Mouse (Mus musculus) lung, postnatal 14 days (tissue): Measurements from ENCODE around the gene Tbl3.
A peak's percentile ranks its signal among the peaks of the same experiment; 100 is the strongest.

Source experiments
- DNase-seq: peaks from one replicate; pipeline ENCODE4 v3.0.0; 2021

The Tbl3 gene

DNA sequence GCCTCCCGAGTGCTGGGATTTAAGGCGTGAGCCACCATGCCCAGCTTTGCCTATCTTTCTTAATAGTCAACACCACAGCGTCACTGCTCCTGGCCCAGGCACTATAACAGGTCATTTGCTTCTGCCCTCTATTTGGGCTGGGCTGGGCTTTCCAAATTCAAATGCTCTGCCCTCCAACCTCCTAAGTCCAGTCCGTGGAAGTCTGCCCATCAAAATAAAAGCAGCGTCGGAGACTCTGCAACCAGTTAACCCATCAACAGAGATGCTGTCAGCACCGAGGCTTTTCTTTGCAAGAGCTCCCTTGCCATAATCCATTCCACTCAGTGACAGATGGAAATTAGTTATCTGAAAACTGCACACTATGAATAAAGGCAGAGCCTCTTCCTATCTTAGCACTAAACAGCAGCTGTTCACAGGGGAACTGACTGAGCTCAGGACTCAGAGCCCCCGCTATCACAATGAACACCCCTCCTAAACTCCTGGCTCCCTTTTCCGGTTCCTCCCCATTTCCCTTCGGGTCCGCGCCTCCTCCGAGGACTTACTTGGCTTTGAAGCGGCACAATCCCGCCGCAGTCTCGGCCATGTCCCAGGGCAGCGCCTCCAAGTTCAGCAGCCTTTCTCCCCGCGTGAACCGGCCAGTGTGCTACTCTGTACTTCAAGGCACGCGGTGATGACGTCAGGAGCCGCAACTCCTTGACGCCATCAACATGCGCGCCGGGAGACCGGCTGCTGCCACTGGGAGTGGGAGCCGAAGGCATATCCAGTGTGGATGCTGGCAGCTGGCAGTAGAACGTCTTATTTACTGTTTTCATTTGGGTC lies at the start of gene Tbl3:
Gene Tbl3 (minus strand): TSS at position 679 of the 819 bp plus-strand sequence.
- DNase-seq, result peak; percentile 95

DNA sequence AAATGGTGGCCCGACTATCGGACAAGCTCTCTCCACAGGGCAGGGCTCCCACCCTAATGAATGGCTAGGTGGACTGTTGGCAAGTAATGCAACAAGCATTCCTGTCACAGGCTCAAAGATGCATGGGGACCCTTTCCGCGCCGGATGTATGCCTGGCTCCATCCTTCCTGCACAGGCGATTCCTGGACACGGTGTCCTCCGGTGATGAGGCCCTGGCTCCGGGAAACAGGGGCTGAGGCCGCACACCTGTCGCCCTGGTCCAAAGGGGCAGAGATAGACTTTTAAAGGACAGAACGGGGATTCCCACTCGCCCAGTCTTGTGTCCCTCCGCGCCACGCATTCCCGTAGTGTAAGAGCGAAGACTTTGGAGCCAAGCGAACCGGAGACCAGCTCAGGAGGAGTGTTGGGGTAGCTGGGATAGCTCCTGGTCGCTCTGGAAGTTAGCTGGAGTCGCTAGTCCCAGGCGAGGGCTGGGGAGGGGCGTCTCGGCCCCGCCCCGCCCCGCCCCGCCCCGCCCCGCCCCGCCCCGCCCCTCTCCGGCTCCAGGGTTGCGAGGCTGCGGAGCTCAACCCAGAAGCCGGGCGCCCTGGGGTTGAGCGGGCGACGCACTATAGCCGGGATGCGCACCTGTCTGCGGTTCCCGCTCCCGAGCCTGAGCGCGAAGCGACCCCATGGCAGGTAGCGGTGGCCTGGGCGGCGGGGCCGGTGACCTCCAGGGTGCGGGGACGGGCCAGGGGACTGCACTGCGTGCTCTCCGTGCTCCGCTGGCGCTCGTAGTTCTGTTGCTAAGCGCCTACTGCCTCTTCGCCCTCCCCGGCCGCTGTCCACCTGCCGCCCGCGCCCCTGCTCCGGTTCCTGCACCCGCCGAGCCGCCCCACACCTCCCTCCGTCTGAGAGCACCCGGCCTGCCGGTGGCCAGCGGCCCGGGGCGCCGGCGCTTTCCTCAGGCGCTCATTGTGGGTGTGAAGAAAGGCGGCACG lies 45.2 kb upstream of the Tbl3 start, which contains the start of gene Hs3st6:
Gene Hs3st6 (plus strand): TSS at position 574 of the 980 bp plus-strand sequence.
- DNase-seq, result peak; percentile 19

DNA sequence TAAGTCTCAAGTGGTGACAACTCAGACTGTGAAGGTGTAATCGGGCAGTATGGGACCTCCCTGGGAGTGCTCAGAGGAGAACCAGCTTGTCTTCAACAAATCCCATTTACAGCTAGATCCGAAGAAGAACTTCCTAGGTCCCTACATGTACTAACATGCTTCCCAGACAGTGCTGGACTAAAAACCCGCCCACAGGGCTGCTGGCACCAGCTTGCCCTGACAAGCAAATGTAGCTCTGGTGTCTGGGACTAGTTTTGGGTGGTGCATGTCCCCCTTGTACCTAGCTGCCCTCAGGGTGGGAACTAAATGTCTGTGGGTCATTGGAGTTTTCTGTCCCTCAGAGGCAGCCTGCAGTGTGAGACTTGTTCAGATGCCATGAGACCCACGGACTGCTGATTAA lies 44.1 kb upstream of the Tbl3 start:
- no peak for DNase-seq

DNA sequence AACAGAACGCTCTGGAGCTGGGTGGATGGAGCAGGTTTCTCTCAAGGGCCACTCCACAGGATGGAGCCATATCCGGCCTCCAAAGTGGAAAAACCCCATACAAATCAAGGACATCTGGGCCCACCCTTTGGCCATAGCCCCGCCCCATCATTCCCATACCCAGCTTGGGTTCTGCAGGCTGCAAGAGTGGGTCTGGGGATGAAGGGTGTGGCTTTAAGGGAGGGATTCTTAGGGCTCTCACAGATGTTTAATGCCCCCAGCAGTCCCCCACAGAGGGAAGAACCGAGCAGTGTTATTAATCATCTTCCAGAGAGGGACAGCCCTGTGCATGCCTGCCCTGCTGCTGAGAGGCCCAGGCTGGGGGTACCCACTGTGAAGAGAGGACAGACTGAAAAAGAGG lies 39.5 kb upstream of the Tbl3 start:
- DNase-seq, result no peak

DNA sequence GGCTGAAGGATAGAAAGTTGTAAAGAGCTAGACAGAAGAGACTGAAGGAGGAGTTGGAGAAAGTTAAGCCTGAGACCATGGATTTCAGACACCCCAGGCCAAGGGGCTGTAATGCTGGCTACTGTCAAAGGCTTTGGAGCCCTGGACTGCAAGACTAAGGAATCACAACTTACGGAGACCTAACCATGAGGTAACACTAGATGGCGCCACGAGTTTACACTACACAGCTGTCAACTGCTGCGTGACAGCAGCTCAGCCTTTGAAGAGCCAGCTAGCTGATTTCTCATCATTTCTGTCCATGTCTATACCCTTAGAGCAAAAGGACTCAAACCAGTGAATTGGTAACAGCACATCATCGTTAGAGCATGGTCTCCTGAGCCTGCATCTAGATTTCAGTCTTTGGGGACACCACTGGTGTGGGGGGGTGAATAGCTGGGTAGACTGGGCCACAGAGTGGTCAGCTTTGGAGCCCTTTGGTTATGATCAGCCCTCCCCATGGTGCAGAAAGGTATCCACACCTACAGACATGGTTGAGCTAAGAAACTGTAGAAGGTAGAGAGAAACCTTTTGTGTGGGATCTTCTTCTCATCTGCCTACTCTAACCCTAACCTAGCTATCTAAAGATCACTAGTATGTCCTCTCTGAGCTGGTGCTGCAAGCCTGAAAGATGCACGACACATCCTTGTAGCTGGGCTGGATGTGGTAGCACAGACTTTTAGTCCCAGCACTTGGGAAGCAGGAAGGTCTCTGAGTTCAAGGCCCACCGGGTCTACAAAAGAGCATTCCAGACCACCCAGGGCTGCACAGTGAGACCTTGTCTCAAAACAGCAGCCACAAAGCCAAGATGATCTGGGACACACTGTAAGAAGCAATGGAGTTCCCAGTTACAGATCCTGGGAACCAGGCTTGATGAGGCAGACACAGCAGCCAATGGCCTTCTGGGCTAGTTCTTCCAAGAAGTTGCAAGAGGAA lies 38.4 kb upstream of the Tbl3 start:
- DNase-seq, result peak; percentile 90

DNA sequence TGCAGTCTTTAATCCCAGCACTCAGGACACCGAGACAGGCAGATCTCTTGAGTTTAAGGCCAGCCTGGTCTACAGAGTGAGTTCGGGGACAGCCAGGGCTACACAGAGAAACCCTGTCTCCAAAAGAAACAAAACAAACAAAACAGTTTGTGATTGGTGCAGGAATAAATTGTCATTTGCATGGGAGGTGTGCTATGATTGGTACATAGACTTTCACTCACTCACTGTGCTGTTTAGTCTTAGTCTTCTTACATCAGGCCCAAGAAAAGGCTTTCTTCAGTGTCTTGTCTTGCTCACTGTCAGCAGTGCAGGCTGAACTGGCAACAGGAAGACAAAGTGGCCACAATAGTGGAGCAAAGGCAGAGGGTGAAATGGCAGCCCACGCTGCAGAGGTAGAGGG lies 36.9 kb upstream of the Tbl3 start:
- no peak for DNase-seq

DNA sequence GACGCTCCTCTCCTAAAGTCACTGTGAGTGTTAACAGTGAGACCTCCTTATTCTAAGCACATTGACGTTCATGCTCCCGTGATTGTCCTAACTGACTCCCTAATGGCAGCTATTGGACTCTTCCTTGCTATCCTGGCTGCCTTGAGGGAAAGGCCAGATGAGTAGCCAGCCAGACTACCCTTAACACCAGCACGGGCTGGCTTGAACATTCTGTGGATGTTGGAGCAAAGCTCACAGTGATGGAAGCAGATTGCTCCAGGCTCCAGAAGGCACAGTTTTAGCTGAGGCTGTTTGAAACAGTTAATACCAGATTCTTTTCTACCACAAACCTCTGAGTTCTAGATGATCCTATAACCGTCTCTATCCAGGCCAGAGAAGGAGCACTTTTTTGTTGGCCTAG lies 36.4 kb upstream of the Tbl3 start:
- no peak for DNase-seq

DNA sequence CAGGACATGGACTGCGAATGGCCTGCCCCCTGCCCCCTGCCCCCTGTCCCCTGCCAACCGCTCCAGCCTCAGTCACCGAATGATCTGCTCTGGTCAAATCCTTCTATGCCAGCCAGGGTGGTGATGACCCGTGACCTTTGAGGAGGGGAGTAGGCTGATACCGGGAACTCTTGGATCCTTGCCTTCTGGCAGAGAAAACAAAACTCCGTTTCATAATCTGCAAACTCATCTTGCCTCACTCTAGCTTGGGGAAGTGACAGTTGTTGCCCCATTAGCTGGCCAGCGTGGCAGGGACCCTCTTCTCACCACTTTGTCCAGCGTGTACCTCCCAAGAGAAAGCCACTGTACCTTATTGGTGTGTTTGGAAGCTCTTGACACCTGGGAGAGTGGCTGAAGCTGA lies 34.8 kb upstream of the Tbl3 start:
- DNase-seq, result no peak

DNA sequence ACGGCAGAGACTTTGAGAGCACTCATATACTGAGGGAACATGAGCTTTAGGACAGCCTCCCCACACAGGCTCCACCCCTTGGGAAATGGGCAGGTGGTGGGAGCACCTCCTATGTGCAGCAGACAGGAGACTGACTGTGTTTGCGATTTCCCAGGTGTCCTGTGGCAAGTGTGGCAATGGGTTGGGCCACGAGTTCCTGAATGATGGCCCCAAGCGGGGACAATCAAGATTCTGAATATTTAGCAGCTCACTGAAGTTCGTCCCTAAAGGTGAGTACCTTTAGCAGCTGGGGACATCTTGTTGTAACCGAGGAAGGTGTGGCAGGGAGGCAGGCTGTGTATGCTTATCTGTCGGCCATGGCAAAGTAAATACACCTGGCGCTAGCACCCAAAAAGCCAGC lies 32.5 kb upstream of the Tbl3 start:
- DNase-seq, result no peak

DNA sequence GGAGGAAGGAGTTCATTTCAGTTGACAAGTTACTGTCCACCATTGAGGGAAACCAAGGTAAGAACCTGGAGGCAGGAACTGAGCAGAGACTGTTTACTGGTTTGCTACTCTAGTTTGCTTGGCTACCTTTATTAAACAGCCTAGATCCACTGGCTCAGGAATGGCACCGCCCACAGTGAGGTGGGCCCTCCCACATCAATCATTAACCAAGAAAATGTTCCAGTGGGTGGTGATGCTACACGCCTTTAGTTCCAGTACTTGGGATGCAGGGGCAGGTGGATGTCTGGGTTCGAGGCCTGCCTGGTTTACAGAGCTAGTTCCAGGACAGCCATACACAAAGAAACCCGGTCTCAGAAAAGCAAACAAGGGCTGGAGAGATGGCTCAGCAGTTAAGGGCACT lies 30.8 kb upstream of the Tbl3 start:
- DNase-seq, result no peak

DNA sequence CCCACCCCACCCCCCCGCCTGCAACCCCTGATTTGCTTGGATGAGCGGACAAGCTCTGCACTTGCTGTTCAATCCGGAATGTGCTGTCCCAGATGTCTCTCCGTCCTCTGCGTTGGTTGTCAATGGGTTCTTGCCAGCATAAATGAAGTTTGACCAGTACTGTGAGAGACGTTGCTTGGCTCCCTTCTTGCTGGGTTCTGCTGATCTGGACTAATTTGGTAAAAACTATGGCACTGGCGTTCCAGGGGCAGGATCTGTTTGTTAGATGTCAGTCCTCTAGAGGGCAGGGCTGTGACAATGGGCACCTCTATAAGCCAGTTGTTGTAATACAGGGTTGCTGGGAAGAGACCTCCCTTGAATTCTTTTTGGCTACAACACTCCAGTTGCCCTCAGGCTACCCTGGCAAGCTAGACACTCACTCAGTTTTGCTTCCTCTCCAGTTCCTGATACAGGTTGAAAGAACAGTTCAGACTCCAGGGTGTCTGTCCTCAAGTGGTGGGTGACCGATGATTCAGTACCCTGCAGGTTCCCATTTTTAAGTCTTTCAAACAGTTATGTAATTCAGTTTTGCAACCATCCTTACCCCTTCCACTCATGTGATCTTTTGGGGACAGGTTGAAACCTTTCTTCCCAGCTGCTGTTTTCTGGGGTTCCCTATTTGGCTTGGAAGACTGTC lies 29.8 kb upstream of the Tbl3 start:
- DNase-seq, result no peak

DNA sequence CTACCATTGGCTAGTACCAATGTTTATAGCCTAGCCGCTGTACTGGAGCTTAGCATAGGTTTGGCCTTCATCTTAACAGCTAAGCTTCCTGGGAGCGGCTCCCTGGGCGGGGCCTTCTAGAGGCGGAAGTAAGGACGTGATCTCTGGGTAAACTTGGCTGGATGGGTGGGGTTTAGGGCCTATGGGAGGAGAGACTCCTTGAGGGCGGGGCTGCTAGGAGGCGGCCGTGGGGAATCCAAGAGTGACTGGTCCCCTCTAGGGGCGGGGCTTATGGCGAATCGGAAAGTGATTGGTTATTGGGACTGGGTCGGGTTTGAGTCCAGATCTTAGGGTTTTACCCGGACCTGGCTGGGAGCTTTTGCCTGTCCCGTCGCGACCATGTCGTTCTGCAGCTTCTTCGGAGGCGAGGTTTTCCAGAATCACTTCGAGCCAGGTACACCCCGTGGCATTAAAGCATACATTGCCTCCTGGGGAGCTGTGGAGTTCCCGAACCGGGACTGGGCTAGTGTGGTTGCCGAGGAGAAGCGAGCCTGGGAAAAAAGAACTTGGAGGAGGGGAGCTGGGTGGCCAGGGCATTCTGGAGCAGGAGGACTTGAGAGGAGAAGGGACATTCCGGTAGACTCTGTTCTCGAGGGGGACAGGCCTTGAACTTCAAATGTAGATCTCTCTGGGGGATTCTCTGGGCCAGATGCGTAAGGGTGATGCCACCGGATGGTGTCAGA lies 29.0 kb upstream of the Tbl3 start, which contains the start of gene Msrb1:
Gene Msrb1 (plus strand): TSS at position 313 of the 722 bp plus-strand sequence.
- peak; percentile 96 for DNase-seq

DNA sequence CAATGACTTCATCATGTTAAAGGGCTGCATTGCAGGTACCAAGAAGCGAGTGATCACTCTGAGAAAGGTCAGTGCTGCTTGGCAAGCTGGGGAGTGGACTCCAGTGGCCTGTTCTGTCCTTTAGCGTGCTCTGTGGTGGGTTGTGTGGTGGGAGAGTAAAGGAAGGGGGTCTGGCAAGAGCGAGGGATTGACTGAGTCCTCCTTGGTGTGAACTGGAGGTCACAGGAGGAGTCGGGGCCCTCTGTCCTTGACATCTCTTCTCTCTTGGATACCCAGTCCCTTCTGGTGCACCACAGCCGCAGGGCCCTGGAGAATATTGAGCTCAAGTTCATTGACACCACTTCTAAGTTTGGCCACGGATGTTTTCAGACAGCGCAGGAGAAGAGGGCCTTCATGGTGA lies 28.0 kb upstream of the Tbl3 start:
- DNase-seq, result no peak

DNA sequence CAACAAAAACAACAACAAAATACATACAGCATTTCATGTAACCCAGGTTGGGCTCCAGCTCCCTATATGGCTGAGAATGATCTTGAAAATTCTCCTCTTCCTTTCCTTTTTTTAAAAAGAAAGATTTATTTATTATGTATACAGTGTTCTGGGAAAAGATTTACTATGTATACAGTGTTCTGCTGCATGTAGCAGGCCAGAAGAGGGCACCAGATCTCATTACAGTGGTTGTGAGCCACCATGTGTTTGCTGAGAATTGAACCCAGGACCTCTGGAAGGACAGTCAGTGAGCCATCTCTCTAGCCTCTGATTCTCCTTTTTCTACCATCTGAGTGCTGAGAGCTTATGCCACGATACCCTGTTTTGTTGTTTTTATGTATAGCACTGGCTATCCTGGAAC lies 27.1 kb upstream of the Tbl3 start:
- DNase-seq, result no peak

DNA sequence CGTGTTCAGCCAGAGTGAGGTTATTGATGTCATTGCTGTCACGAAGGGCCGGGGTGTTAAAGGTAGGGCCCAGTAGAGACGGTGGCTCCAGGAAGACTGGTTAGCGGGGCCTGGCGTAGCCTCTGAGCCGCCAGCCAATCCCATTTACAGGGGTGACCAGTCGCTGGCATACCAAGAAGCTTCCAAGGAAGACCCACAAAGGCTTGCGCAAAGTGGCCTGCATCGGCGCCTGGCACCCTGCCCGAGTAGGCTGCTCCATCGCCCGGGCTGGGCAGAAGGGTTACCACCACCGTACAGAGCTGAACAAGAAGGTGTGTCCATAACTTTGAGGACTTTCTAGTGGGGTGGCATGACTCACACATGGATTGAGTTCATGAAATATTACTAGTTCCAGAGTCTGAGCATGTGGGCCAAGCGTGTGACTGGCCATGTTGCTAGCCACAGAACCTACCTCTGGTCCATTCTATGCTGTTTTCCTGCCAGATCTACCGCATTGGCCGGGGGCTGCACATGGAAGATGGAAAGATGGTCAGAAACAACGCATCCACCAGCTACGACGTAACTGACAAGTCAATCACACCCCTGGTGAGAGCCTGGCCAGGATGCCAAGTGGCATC lies 26.1 kb upstream of the Tbl3 start:
- no peak for DNase-seq

DNA sequence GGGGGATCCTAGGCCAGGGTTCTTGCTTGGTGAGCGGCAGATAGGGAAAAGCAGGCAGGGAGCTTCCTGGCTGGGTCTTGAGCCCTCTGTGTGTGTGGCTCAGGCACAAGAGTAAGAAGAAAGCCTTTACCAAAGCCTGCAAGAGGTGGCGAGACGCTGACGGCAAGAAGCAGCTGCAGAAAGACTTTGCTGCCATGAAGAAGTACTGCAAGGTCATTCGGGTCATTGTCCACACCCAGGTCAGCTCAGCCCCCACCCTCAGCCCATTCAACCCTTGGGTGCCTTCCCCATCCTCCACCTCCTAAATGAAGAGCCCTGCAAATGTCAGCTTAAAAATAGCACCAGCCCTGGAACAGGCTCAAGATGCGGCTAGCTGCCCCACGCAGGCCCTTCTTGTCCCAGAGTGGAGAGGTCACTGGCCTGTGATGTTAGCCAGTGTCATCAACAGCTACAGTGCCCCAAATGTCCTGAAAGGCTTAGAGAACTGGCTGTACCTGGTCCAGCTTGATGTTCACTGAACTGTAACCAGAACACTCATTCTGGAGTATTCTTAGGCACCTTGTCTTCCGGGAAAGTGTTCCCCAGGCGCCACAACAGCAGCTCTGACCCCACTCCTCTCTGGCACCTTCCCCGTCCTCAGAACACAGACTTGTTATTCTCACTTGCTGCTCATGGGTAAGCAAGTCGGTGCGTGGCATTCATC lies 24.9 kb upstream of the Tbl3 start:
- DNase-seq, result no peak

DNA sequence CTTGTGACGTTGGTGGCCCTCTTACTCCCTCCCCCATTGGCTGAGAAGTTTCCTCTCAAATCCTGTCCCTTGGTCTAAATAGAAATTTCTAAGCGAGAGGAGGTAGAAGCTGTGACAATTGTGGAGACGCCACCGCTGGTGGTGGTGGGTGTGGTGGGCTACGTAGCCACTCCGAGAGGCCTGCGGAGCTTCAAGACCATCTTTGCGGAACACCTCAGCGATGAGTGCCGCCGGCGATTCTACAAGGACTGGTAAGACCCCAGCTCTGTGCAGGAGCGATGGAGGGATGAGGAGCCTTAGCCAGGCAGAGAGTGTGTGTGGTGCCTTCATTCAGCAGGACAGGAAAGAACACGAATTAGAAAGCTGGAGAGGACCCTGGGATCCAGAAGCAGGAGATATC lies 23.3 kb upstream of the Tbl3 start:
- DNase-seq, result no peak

DNA sequence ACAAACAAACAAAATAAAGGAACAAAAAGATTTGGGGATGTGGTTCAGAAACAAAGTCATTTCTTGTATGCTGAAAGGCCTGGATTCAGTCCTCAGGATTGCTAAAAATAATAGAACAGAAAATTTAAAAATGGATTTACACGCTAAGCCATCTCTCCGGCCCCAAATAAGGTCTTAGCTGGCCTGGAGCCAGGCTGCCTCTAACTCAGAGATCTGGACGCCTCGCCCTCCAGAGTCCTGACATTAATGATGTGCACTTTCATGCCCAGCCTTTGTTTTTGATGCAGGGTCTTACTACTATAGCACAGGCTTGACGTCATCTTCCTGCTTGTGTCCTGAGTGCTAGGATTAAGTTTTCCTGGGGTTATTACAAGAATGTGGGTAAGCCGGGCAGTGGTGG lies 21.6 kb upstream of the Tbl3 start:
- no peak for DNase-seq

DNA sequence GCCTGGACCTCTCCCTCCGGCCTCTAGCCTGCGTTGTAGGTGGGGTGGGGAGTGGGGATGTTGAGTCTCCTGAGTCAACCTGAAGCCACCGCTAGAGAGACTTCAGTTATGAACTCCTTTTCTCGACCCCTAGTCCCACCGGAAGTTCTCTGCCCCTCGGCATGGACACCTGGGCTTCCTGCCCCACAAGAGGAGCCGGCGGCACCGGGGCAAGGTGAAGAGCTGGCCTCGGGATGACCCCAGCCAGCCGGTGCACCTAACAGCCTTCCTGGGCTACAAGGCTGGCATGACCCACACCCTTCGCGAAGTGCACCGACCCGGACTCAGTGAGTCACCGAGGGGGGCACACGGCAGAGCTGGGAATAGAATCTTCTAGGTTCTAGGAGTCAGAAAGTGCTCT lies 20.7 kb upstream of the Tbl3 start:
- DNase-seq, result no peak

DNA sequence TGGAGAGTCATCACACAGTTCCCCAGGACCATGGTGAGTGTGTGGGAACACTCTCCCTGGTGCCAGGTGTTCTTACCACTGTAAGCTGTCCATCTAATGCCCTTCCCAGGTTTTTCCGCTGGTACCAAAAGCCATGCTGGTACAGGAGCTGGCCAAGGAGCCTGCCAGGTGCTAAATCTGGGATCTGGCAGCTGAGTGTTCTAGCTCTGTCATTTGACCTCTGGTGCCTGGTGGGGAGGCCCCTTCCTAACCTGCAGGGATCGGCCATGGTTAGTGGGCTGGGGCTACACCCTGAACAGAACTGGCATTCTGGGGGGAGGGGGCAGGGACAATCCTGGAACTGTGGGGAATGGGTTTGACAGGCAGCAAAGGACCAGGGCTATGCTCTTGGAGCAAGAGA lies 20.2 kb upstream of the Tbl3 start, which contains the start of gene Rpl3l:
Gene Rpl3l (plus strand): TSS at position 203 of the 400 bp plus-strand sequence.
- DNase-seq, result no peak
